Mouse (Mus musculus) Patski (cell line): ENCODE data around the gene Nbeal2. TPM values are rescaled to one million over a fixed set of nuclear protein-coding genes. Genes with fewer than 3 reads are reported as not detected.

Experiments
- ATAC-seq: fragments of 100-300 bp; one replicate; pipeline ENCODE4 v1.8.0; 2021
- CTCF ChIA-PET: fragments of 350-600 bp; sonication (Branson Sonifier 250); formaldehyde crosslinking; loops from one replicate; lab custom pipeline; 2022; ENCODE audit warnings: inconsistent platforms; lab: Charles Lee
- POLR2A ChIA-PET: fragments of 350-600 bp; sonication (Branson Sonifier 250); formaldehyde crosslinking; loops from one replicate; lab custom pipeline; 2022; ENCODE audit warnings: antibody characterized with exemption, inconsistent platforms; lab: Charles Lee
- DNase-seq: peaks from one replicate; pipeline ENCODE4 v3.0.0-alpha.2; 2011; ENCODE audit warnings: low read depth, low spot score
- H3K27me3 ChIP-seq: fragments of 371-371 bp; one replicate; pipeline ENCODE4 v1.5.1; 2021
- CTCF ChIP-seq: fragments of 100-300 bp; IDR thresholded peaks from one replicate; pipeline ENCODE4 v1.5.1; 2021
- in situ Hi-C: fragments of 300-500 bp; cut with MboI; formaldehyde crosslinking; loops from 3 replicates; pipeline ENCODE4 v1.11.1; 2018; ENCODE audit warnings: low pct_unique_long_range_greater_than_20kb, mixed read lengths
- polyA plus RNA-seq: library from polyadenylated mRNA; unstranded; gene quantifications from one replicate; pipeline ENCODE4 v1.2.3, GENCODE M21; 2021

Nbeal2 gene
- 20.0 TPM for polyA plus RNA-seq

GRCm38 (mm10) chr9:110653655-110654461 lies at the start of gene Nbeal2:
Gene Nbeal2, minus strand, starts transcription at chr9:110654161.
- peak; percentile 92 for ATAC-seq
- no peaks in the 10 kb centered on the region for H3K27me3 ChIP-seq
- no peak for TF ChIP-seq CTCF
- ChIA-PET CTCF (interaction anchor here (0.8 to 2.3 kb wide), 6 partner anchors 18 to 56 kb away, joined by 3 to 9 read pairs (median 4); no protein-coding TSS in a partner anchor), POLR2A (interaction anchor here (0.9 to 1.4 kb wide), 2 partner anchors 13 to 31 kb away, joined by 4 to 6 read pairs; no protein-coding TSS in a partner anchor)
- no peak for DNase-seq
- in situ Hi-C loops = loop anchor here (5.0 kb wide), 1 partner anchor 38 kb away; no protein-coding TSS in a partner anchor

- no peak for DNase-seq
- in situ Hi-C loops = no loop called here
- no peaks in the 10 kb centered on the region for H3K27me3 ChIP-seq
- no peak for TF ChIP-seq CTCF
- ChIA-PET CTCF (interaction anchor here (1.1 to 2.4 kb wide), 5 partner anchors 13 to 78 kb away, joined by 4 to 7 read pairs (median 4); no protein-coding TSS in a partner anchor), POLR2A (no interaction called here)
- no peak for ATAC-seq
These were observed 48.9 kb upstream of the Nbeal2 start for GRCm38 (mm10) chr9:110702848-110703247.

GRCm38 (mm10) chr9:110701114-110702032 lies 47.4 kb upstream of the Nbeal2 start:
- ATAC-seq (no peak), DNase-seq (no peak)
- POLR2A ChIA-PET = interaction anchor here (0.6 kb wide), 1 partner anchor 36 kb away, joined by 8 read pairs; no protein-coding TSS in a partner anchor
- CTCF ChIA-PET = interaction anchor here (1.2 to 1.7 kb wide), 3 partner anchors 14 to 70 kb away, joined by 3 to 7 read pairs (median 4); no protein-coding TSS in a partner anchor
- H3K27me3 ChIP-seq = no peaks in the 10 kb centered on the region
- in situ Hi-C loops = no loop called here
- no peak for TF ChIP-seq CTCF

GRCm38 (mm10) chr9:110699574-110699973 lies 45.6 kb upstream of the Nbeal2 start:
- TF ChIP-seq CTCF = no peak
- in situ Hi-C loops = no loop called here
- ChIA-PET CTCF (interaction anchor here (0.9 kb wide), 1 partner anchor 60 kb away, joined by 3 read pairs; no protein-coding TSS in a partner anchor), POLR2A (interaction anchor here (0.6 kb wide), 1 partner anchor 15 kb away, joined by 3 read pairs; no protein-coding TSS in a partner anchor)
- ATAC-seq = no peak
- H3K27me3 ChIP-seq = no peaks in the 10 kb centered on the region
- no peak for DNase-seq

GRCm38 (mm10) chr9:110697465-110697864 lies 43.5 kb upstream of the Nbeal2 start:
- ChIA-PET POLR2A (no interaction called here), CTCF (interaction anchor here (0.9 to 1.0 kb wide), 2 partner anchors 10 to 19 kb away, joined by 3 read pairs; no protein-coding TSS in a partner anchor)
- H3K27me3 ChIP-seq = no peaks in the 10 kb centered on the region
- no peak for TF ChIP-seq CTCF
- ATAC-seq (peak; percentile 46), DNase-seq (no peak)
- in situ Hi-C loops = no loop called here

GRCm38 (mm10) chr9:110696427-110696826 lies 42.5 kb upstream of the Nbeal2 start:
- CTCF ChIA-PET = interaction anchor here (0.9 to 1.4 kb wide), 3 partner anchors 11 to 66 kb away, joined by 3 to 5 read pairs (median 3); no protein-coding TSS in a partner anchor
- H3K27me3 ChIP-seq = no peaks in the 10 kb centered on the region
- ATAC-seq = no peak
- POLR2A ChIA-PET = no interaction called here
- no peak for DNase-seq
- in situ Hi-C loops = no loop called here
- no peak for TF ChIP-seq CTCF

- CTCF ChIA-PET = interaction anchor here (1.2 to 1.4 kb wide), 2 partner anchors 60 to 65 kb away, joined by 3 to 5 read pairs; no protein-coding TSS in a partner anchor
- DNase-seq (no peak), ATAC-seq (no peak)
- TF ChIP-seq CTCF = no peak
- POLR2A ChIA-PET = interaction anchor here (1.1 to 1.3 kb wide), 2 partner anchors 10 to 38 kb away, joined by 3 to 4 read pairs; no protein-coding TSS in a partner anchor
- H3K27me3 ChIP-seq = no peaks in the 10 kb centered on the region
- in situ Hi-C loops = no loop called here
These were observed 41.3 kb upstream of the Nbeal2 start for GRCm38 (mm10) chr9:110695165-110695755.

GRCm38 (mm10) chr9:110689261-110689779 lies 35.4 kb upstream of the Nbeal2 start:
- TF ChIP-seq CTCF = no peak
- DNase-seq (peak; percentile 64), ATAC-seq (peak; percentile 63)
- no peaks in the 10 kb centered on the region for H3K27me3 ChIP-seq
- in situ Hi-C loops = no loop called here
- POLR2A ChIA-PET = no interaction called here
- CTCF ChIA-PET = interaction anchor here (1.3 to 1.4 kb wide), 2 partner anchors 36 to 59 kb away, joined by 3 read pairs; no protein-coding TSS in a partner anchor

GRCm38 (mm10) chr9:110687846-110688245 lies 33.9 kb upstream of the Nbeal2 start:
- no peak for ATAC-seq
- ChIA-PET POLR2A (no interaction called here), CTCF (interaction anchor here (1.2 kb wide), 2 partner anchors 12 to 34 kb away, joined by 3 to 5 read pairs; partner anchors contain the start of gene Nbeal2)
- no peak for DNase-seq
- in situ Hi-C loops = no loop called here
- TF ChIP-seq CTCF = no peak
- H3K27me3 ChIP-seq = no peaks in the 10 kb centered on the region
